Mouse (Mus musculus): Measurements from ENCODE around the gene Lime1. TPM values are rescaled to one million over a fixed set of nuclear protein-coding genes. Genes with fewer than 3 reads are reported as not detected.

The Lime1 gene
- polyA plus RNA-seq (2015; fragmentation: Nextera tagmentation; extraction: Ambion mirVana), result 4.7 and 6.3 TPM in 2 replicates

GRCm38 (mm10) chr2:181379778-181380177 lies at the start of gene Lime1:
Gene Lime1 (plus strand): TSS chr2:181380078.
- Histone ChIP-seq H3K9ac (ENCODE audit: low read depth, low read length) (no peak within 1 kb of the TSS), H3K27me3 (ENCODE audit: control insufficient read depth, insufficient read depth, low read depth, low read length) (no peaks in the 10 kb centered on the region), H3K9me3 (replicated peaks; ENCODE audit: control insufficient read depth, low read length) (no peaks in the 10 kb centered on the region), H3K36me3 (ENCODE audit: control insufficient read depth, insufficient read depth) (peaks cover 25% of the 10 kb centered on the region), H3K27ac (ENCODE audit: low read length) (no peak within 1 kb of the TSS), H3K4me3 (ENCODE audit: low read depth, low read length) (no peak within 1 kb of the TSS), H3K4me2 (ENCODE audit: low read depth, low read length) (no peak within 1 kb of the TSS), H3K4me1 (ENCODE audit: control insufficient read depth, low read depth, low read length) (no peaks in the 10 kb centered on the region)
- WGBS (ENCODE audit: insufficient replicate concordance), result 83% methylated on average over 12 of the region's 12 CpGs
- ATAC-seq (ENCODE audit: low read depth), result no peak

- Histone ChIP-seq H3K27me3 (ENCODE audit: control insufficient read depth, insufficient read depth, low read depth, low read length) (no peaks in the 10 kb centered on the region), H3K4me3 (ENCODE audit: low read depth, low read length) (no peak overlapping the region), H3K4me1 (ENCODE audit: control insufficient read depth, low read depth, low read length) (no peaks in the 10 kb centered on the region), H3K36me3 (ENCODE audit: control insufficient read depth, insufficient read depth) (peaks cover 30% of the 10 kb centered on the region), H3K27ac (ENCODE audit: low read length) (no peak overlapping the region), H3K4me2 (ENCODE audit: low read depth, low read length) (no peak overlapping the region), H3K9me3 (replicated peaks; ENCODE audit: control insufficient read depth, low read length) (no peaks in the 10 kb centered on the region), H3K9ac (ENCODE audit: low read depth, low read length) (no peak overlapping the region)
- ATAC-seq (ENCODE audit: low read depth), result no peak
These were observed 47.3 kb upstream of the Lime1 start for GRCm38 (mm10) chr2:181332542-181332941.

GRCm38 (mm10) chr2:181334023-181334422 lies 45.9 kb upstream of the Lime1 start:
- no peak overlapping the region for H3K9ac ChIP-seq (ENCODE audit: low read depth, low read length)
- no peak overlapping the region for H3K4me2 ChIP-seq (ENCODE audit: low read depth, low read length)
- no peak overlapping the region for H3K4me3 ChIP-seq (ENCODE audit: low read depth, low read length)
- H3K36me3 ChIP-seq (ENCODE audit: control insufficient read depth, insufficient read depth), result peaks cover 34% of the 10 kb centered on the region
- no peaks in the 10 kb centered on the region for H3K9me3 ChIP-seq (replicated peaks; ENCODE audit: control insufficient read depth, low read length)
- H3K4me1 ChIP-seq (ENCODE audit: control insufficient read depth, low read depth, low read length), result no peaks in the 10 kb centered on the region
- H3K27me3 ChIP-seq (ENCODE audit: control insufficient read depth, insufficient read depth, low read depth, low read length), result no peaks in the 10 kb centered on the region
- 0 out of 2 replicates have a peak, but pooled peaks have one; percentile 43 for ATAC-seq (ENCODE audit: low read depth)
- WGBS (ENCODE audit: insufficient replicate concordance), result 43% methylated on average over 3 of the region's 3 CpGs
- no peak overlapping the region for H3K27ac ChIP-seq (ENCODE audit: low read length)

GRCm38 (mm10) chr2:181340426-181340825 lies 39.5 kb upstream of the Lime1 start:
- WGBS (ENCODE audit: insufficient replicate concordance), result 79% methylated on average over 4 of the region's 4 CpGs
- H3K9me3 ChIP-seq (replicated peaks; ENCODE audit: control insufficient read depth, low read length), result no peaks in the 10 kb centered on the region
- H3K27me3 ChIP-seq (ENCODE audit: control insufficient read depth, insufficient read depth, low read depth, low read length), result no peaks in the 10 kb centered on the region
- H3K4me1 ChIP-seq (ENCODE audit: control insufficient read depth, low read depth, low read length), result no peaks in the 10 kb centered on the region
- H3K9ac ChIP-seq (ENCODE audit: low read depth, low read length), result no peak overlapping the region
- peaks cover 21% of the 10 kb centered on the region for H3K36me3 ChIP-seq (ENCODE audit: control insufficient read depth, insufficient read depth)
- no peak overlapping the region for H3K4me3 ChIP-seq (ENCODE audit: low read depth, low read length)
- ATAC-seq (ENCODE audit: low read depth), result no peak
- H3K4me2 ChIP-seq (ENCODE audit: low read depth, low read length), result no peak overlapping the region
- H3K27ac ChIP-seq (ENCODE audit: low read length), result no peak overlapping the region

GRCm38 (mm10) chr2:181342766-181343165 lies 37.1 kb upstream of the Lime1 start:
- H3K27ac ChIP-seq (ENCODE audit: low read length), result no peak overlapping the region
- WGBS (ENCODE audit: insufficient replicate concordance), result 84% methylated on average over 6 of the region's 6 CpGs
- no peaks in the 10 kb centered on the region for H3K9me3 ChIP-seq (replicated peaks; ENCODE audit: control insufficient read depth, low read length)
- ATAC-seq (ENCODE audit: low read depth), result no peak
- no peaks in the 10 kb centered on the region for H3K27me3 ChIP-seq (ENCODE audit: control insufficient read depth, insufficient read depth, low read depth, low read length)
- no peak overlapping the region for H3K4me2 ChIP-seq (ENCODE audit: low read depth, low read length)
- no peak overlapping the region for H3K9ac ChIP-seq (ENCODE audit: low read depth, low read length)
- no peaks in the 10 kb centered on the region for H3K4me1 ChIP-seq (ENCODE audit: control insufficient read depth, low read depth, low read length)
- H3K4me3 ChIP-seq (ENCODE audit: low read depth, low read length), result no peak overlapping the region
- peaks cover 14% of the 10 kb centered on the region for H3K36me3 ChIP-seq (ENCODE audit: control insufficient read depth, insufficient read depth)

- Histone ChIP-seq H3K9me3 (replicated peaks; ENCODE audit: control insufficient read depth, low read length) (no peaks in the 10 kb centered on the region), H3K9ac (ENCODE audit: low read depth, low read length) (no peak overlapping the region), H3K4me2 (ENCODE audit: low read depth, low read length) (no peak overlapping the region), H3K36me3 (ENCODE audit: control insufficient read depth, insufficient read depth) (peaks cover 22% of the 10 kb centered on the region), H3K4me1 (ENCODE audit: control insufficient read depth, low read depth, low read length) (no peaks in the 10 kb centered on the region), H3K27me3 (ENCODE audit: control insufficient read depth, insufficient read depth, low read depth, low read length) (no peaks in the 10 kb centered on the region), H3K27ac (ENCODE audit: low read length) (no peak overlapping the region), H3K4me3 (ENCODE audit: low read depth, low read length) (no peak overlapping the region)
- no peak for ATAC-seq (ENCODE audit: low read depth)
- 78% methylated on average over 3 of the region's 3 CpGs for WGBS (ENCODE audit: insufficient replicate concordance)
These were observed 23.1 kb upstream of the Lime1 start for GRCm38 (mm10) chr2:181356780-181357179.

- H3K27ac ChIP-seq (ENCODE audit: low read length), result no peak overlapping the region
- H3K9me3 ChIP-seq (replicated peaks; ENCODE audit: control insufficient read depth, low read length), result no peaks in the 10 kb centered on the region
- peaks cover 9% of the 10 kb centered on the region; the same call in 1 of the 2 replicates for H3K36me3 ChIP-seq (ENCODE audit: control insufficient read depth, insufficient read depth)
- H3K4me1 ChIP-seq (ENCODE audit: control insufficient read depth, low read depth, low read length), result peaks cover 25% of the 10 kb centered on the region
- peak overlapping the region; percentile 85 for H3K9ac ChIP-seq (ENCODE audit: low read depth, low read length)
- ATAC-seq (ENCODE audit: low read depth), result no peak
- H3K4me3 ChIP-seq (ENCODE audit: low read depth, low read length), result peak overlapping the region; percentile 90
- H3K4me2 ChIP-seq (ENCODE audit: low read depth, low read length), result peak overlapping the region; percentile 92
- no peaks in the 10 kb centered on the region for H3K27me3 ChIP-seq (ENCODE audit: control insufficient read depth, insufficient read depth, low read depth, low read length)
- 66% methylated on average over 3 of the region's 3 CpGs for WGBS (ENCODE audit: insufficient replicate concordance)
These were observed 15.9 kb upstream of the Lime1 start for GRCm38 (mm10) chr2:181363946-181364345.

- Histone ChIP-seq H3K36me3 (ENCODE audit: control insufficient read depth, insufficient read depth) (peaks cover 4% of the 10 kb centered on the region; the same call in 1 of the 2 replicates), H3K4me3 (ENCODE audit: low read depth, low read length) (peak overlapping the region; percentile 90), H3K27me3 (ENCODE audit: control insufficient read depth, insufficient read depth, low read depth, low read length) (no peaks in the 10 kb centered on the region), H3K4me2 (ENCODE audit: low read depth, low read length) (peak overlapping the region; percentile 92), H3K27ac (ENCODE audit: low read length) (no peak overlapping the region), H3K9ac (ENCODE audit: low read depth, low read length) (peak overlapping the region; percentile 85), H3K4me1 (ENCODE audit: control insufficient read depth, low read depth, low read length) (peaks cover 25% of the 10 kb centered on the region), H3K9me3 (replicated peaks; ENCODE audit: control insufficient read depth, low read length) (no peaks in the 10 kb centered on the region)
- WGBS (ENCODE audit: insufficient replicate concordance), result 8% methylated on average over 14 of the region's 14 CpGs
- ATAC-seq (ENCODE audit: low read depth), result no peak
These were observed 15.4 kb upstream of the Lime1 start for GRCm38 (mm10) chr2:181364487-181364859.

GRCm38 (mm10) chr2:181364860-181365596 lies 14.8 kb upstream of the Lime1 start, which contains the start of the genes Zgpat and Arfrp1:
Gene Zgpat (plus strand): TSS chr2:181364928.
Gene Arfrp1 (minus strand): TSS chr2:181365404.
- Histone ChIP-seq H3K4me1 (ENCODE audit: control insufficient read depth, low read depth, low read length) (peaks cover 25% of the 10 kb centered on the region), H3K27me3 (ENCODE audit: control insufficient read depth, insufficient read depth, low read depth, low read length) (no peaks in the 10 kb centered on the region), H3K9ac (ENCODE audit: low read depth, low read length) (peak within 1 kb of the TSS; percentile 85), H3K27ac (ENCODE audit: low read length) (peak within 1 kb of the TSS; percentile 92), H3K4me3 (ENCODE audit: low read depth, low read length) (peak within 1 kb of the TSS; percentile 90), H3K36me3 (ENCODE audit: control insufficient read depth, insufficient read depth) (peaks cover 7% of the 10 kb centered on the region), H3K4me2 (ENCODE audit: low read depth, low read length) (peak within 1 kb of the TSS; percentile 92), H3K9me3 (replicated peaks; ENCODE audit: control insufficient read depth, low read length) (no peaks in the 10 kb centered on the region)
- WGBS (ENCODE audit: insufficient replicate concordance), result under 1% methylated on average over 71 of the region's 71 CpGs
- peak; percentile 92 for ATAC-seq (ENCODE audit: low read depth)

Measured in liver, embryonic 16.5 days (tissue).